Mouse (Mus musculus) MEL (cell line): ENCODE data around the gene Cnga1. TPM values are rescaled to one million over a fixed set of nuclear protein-coding genes. Genes with fewer than 3 reads are reported as not detected.

Experiments
- DNase-seq: peaks from one replicate; pipeline ENCODE4 v3.0.0; 2011; ENCODE audit warnings: low read depth, low spot score
- H3K27ac ChIP-seq: 2 replicates; pipeline ENCODE4 v1.5.1; 2012; ENCODE audit warnings: low read depth, mild to moderate bottlenecking, control low read depth, low read length, moderate library complexity; ENCODE audit not compliant: control insufficient read depth
- H3K27me3 ChIP-seq, 2 experiments: fragments of 150-350 bp in 1 of 2; sonication (generic) in 1 of 2; 2 replicates each; pipeline ENCODE4 v1.6.1; 2012; ENCODE audit warnings: low read length in 2 of 2, mild to moderate bottlenecking in 2 of 2, improper control_type of control experiment in 1 of 2, moderate library complexity in 1 of 2; ENCODE audit not compliant: insufficient read depth in 2 of 2, control insufficient read depth in 1 of 2
- H3K36me3 ChIP-seq, 2 experiments: 2 replicates each; pipeline ENCODE4 v1.6.1; 2012 to 2014; ENCODE audit warnings: low read length in 2 of 2, improper control_type of control experiment in 1 of 2, inconsistent platforms in 1 of 2, mild to moderate bottlenecking in 1 of 2; ENCODE audit not compliant: insufficient read depth in 2 of 2, control insufficient read depth in 1 of 2
- H3K4me1 ChIP-seq, 2 experiments: fragments of 150-350 bp in 1 of 2; sonication (generic) in 1 of 2; 2 replicates each; pipeline ENCODE4 v1.6.1; 2012; ENCODE audit warnings: low read length in 2 of 2, improper control_type of control experiment in 1 of 2, mild to moderate bottlenecking in 1 of 2; ENCODE audit not compliant: insufficient read depth in 2 of 2, control insufficient read depth in 1 of 2
- H3K4me3 ChIP-seq, 2 experiments: fragments of 150-350 bp in 1 of 2; sonication (generic) in 1 of 2; 2 replicates each; pipeline ENCODE4 v1.5.1; 2012; ENCODE audit warnings: low read depth in 2 of 2, low read length in 2 of 2, mild to moderate bottlenecking in 2 of 2, moderate library complexity in 2 of 2, control low read depth in 1 of 2, improper control_type of control experiment in 1 of 2; ENCODE audit not compliant: control insufficient read depth in 1 of 2, insufficient read depth in 1 of 2
- H3K79me2 ChIP-seq: 2 replicates; pipeline ENCODE4 v1.6.1; 2012; ENCODE audit warnings: mild to moderate bottlenecking, low read length, moderate library complexity; ENCODE audit not compliant: control insufficient read depth, poor library complexity, insufficient read depth
- H3K9ac ChIP-seq: 2 replicates; pipeline ENCODE4 v1.6.1; 2012; ENCODE audit warnings: low read depth, mild to moderate bottlenecking, control low read depth, low read length, moderate library complexity; ENCODE audit not compliant: control insufficient read depth, poor library complexity, severe bottlenecking
- H3K9me3 ChIP-seq: fragments of 150-350 bp; sonication (generic); replicated peaks from 2 replicates; pipeline ENCODE4 v1.6.1; 2012; ENCODE audit warnings: mild to moderate bottlenecking, low read length, improper control_type of control experiment, moderate library complexity; ENCODE audit not compliant: insufficient read depth
- CTCF ChIP-seq, 3 experiments: IDR thresholded peaks in 2 of 3; conservative IDR thresholded peaks in 1 of 3; 2 replicates each; pipeline ENCODE4 v1.5.1; 2011 to 2012; ENCODE audit warnings: low read length in 3 of 3, low read depth in 2 of 3, mild to moderate bottlenecking in 2 of 3, improper control_type of control experiment in 1 of 3, inconsistent platforms in 1 of 3, mixed read lengths in 1 of 3, moderate library complexity in 1 of 3; ENCODE audit not compliant: control insufficient read depth in 1 of 3, insufficient read depth in 1 of 3, poor library complexity in 1 of 3, severe bottlenecking in 1 of 3
- EP300 ChIP-seq, 2 experiments: IDR thresholded peaks; 2 replicates each; pipeline ENCODE4 v1.6.1; 2011; ENCODE audit warnings: improper control_type of control experiment in 2 of 2, low read length in 2 of 2, low read depth in 1 of 2, mild to moderate bottlenecking in 1 of 2
- ETS1 ChIP-seq: IDR thresholded peaks from 2 replicates; pipeline ENCODE4 v1.6.1; 2012; ENCODE audit warnings: low read depth, mild to moderate bottlenecking, inconsistent platforms, low read length, improper control_type of control experiment, moderate library complexity
- HCFC1 ChIP-seq: IDR thresholded peaks from 2 replicates; pipeline ENCODE4 v1.6.1; 2012; ENCODE audit warnings: low read depth, mild to moderate bottlenecking, inconsistent platforms, low read length, improper control_type of control experiment, moderate library complexity
- JUND ChIP-seq: IDR thresholded peaks from 2 replicates; pipeline ENCODE4 v1.6.1; 2011; ENCODE audit warnings: low read depth, mild to moderate bottlenecking, improper control_type of control experiment, low read length
- MAX ChIP-seq: IDR thresholded peaks from 2 replicates; pipeline ENCODE4 v1.6.1; 2011; ENCODE audit warnings: low read length, improper control_type of control experiment
- MAZ ChIP-seq: IDR thresholded peaks from 2 replicates; pipeline ENCODE4 v1.6.1; 2012; ENCODE audit warnings: low read depth, mild to moderate bottlenecking, inconsistent platforms, low read length, improper control_type of control experiment
- POLR2AphosphoS2 ChIP-seq: IDR thresholded peaks from 2 replicates; pipeline ENCODE4 v1.6.1; 2011; ENCODE audit warnings: low read length, improper control_type of control experiment
- RAD21 ChIP-seq: IDR thresholded peaks from 2 replicates; pipeline ENCODE4 v1.6.1; 2011; ENCODE audit warnings: mild to moderate bottlenecking, low read depth, low read length, improper control_type of control experiment
- SMC3 ChIP-seq: IDR thresholded peaks from 2 replicates; pipeline ENCODE4 v1.6.1; 2011; ENCODE audit warnings: low read depth, low read length, improper control_type of control experiment
- USF1 ChIP-seq: IDR thresholded peaks from 2 replicates; pipeline ENCODE4 v1.6.1; 2014; ENCODE audit warnings: low read depth, mild to moderate bottlenecking, inconsistent platforms, low read length, improper control_type of control experiment, moderate library complexity
- USF2 ChIP-seq, 2 experiments: IDR thresholded peaks; 2 replicates each; pipeline ENCODE4 v1.6.1; 2011 to 2012; ENCODE audit warnings: improper control_type of control experiment in 2 of 2, low read length in 2 of 2, borderline replicate concordance in 1 of 2, inconsistent platforms in 1 of 2, low read depth in 1 of 2, mild to moderate bottlenecking in 1 of 2; ENCODE audit not compliant: insufficient read depth in 1 of 2
- ZC3H11A ChIP-seq: IDR thresholded peaks from 2 replicates; pipeline ENCODE4 v1.6.1; 2012; ENCODE audit warnings: low read depth, mild to moderate bottlenecking, inconsistent platforms, low read length, improper control_type of control experiment
- ZMIZ1 ChIP-seq: IDR thresholded peaks from 2 replicates; pipeline ENCODE4 v1.6.1; 2012; ENCODE audit warnings: low read depth, mild to moderate bottlenecking, inconsistent platforms, low read length, improper control_type of control experiment, moderate library complexity
- ZNF384 ChIP-seq: IDR thresholded peaks from 2 replicates; pipeline ENCODE4 v1.6.1; 2012; ENCODE audit warnings: low read depth, mild to moderate bottlenecking, inconsistent platforms, low read length, improper control_type of control experiment
- polyA plus RNA-seq, 2 experiments: library from polyadenylated mRNA; stranded (reverse) in 1 of 2; unstranded in 1 of 2; fragments of >175 nt in 1 of 2; fragments of >200 nt in 1 of 2; gene quantifications; 2 replicates each; pipeline versions ENCODE4 v1.2.1 to v1.2.4; 2012; ENCODE audit warnings: low replicate concordance in 2 of 2, low read depth in 1 of 2; ENCODE audit not compliant: insufficient read length in 2 of 2, insufficient read depth in 1 of 2, missing spikeins in 1 of 2
- total RNA-seq: library from RNA; depleted of rRNA; stranded (reverse); fragments of 300-350 nt; gene quantifications from 2 replicates; pipeline ENCODE4 v1.2.3, GENCODE M21; 2012

Cnga1 gene
- total and polyA plus RNA-seq, 3 experiments = 0.04 TPM; not detected in 2

- Histone ChIP-seq H3K79me2 (no peaks in the 10 kb centered on the region), H3K27ac (no peak overlapping the region), H3K4me3 (no peak overlapping the region), H3K9me3 (no peaks in the 10 kb centered on the region), H3K9ac (no peak overlapping the region), H3K27me3 (peaks cover 1 to 10% of the 10 kb centered on the region in 2 experiments), H3K36me3 (no peaks in the 10 kb centered on the region), H3K4me1 (peaks cover 0 to 7% of the 10 kb centered on the region in 2 experiments; a peak in 1 of 4 replicates)
- TF ChIP-seq SMC3 (peak; percentile 80), ZC3H11A (peak; percentile 46), RAD21 (peak; percentile 54), CTCF (IDR thresholded peaks at IDR 0.05 in 2 of 3, conservative IDR thresholded peaks at IDR 0.05 in 1 of 3; ENCODE audit: control insufficient read depth in 1 of 3, insufficient read depth in 1 of 3, low read depth in 2 of 3, low read length in 3 of 3, poor library complexity in 1 of 3, severe bottlenecking in 1 of 3) (peak; percentile 62 to 96 (median 73)), MAZ (no peak), ZNF384 (no peak)
- peak; percentile 82 for DNase-seq
Observed at GRCm38 (mm10) chr5:72665281-72665680, 21.2 kb upstream of the Cnga1 start.

- TF ChIP-seq USF2 (IDR thresholded peaks at IDR 0.05; ENCODE audit: borderline replicate concordance in 1 of 2, insufficient read depth in 1 of 2, low read depth in 1 of 2, low read length in 2 of 2) = no peak
- no peak for TF ChIP-seq MAZ
Observed at GRCm38 (mm10) chr5:72664854-72665253, 20.8 kb upstream of the Cnga1 start.

GRCm38 (mm10) chr5:72664126-72664525, 20.1 kb upstream of the Cnga1 start:
- H3K9ac ChIP-seq = no peak overlapping the region
- no peaks in the 10 kb centered on the region for H3K9me3 ChIP-seq
- no peak overlapping the region for H3K4me3 ChIP-seq
- DNase-seq = no peak
- no peaks in the 10 kb centered on the region for H3K79me2 ChIP-seq
- TF ChIP-seq POLR2AphosphoS2 = no peak
- no peak for TF ChIP-seq ETS1
- no peak for TF ChIP-seq SMC3
- no peak for TF ChIP-seq USF2 (IDR thresholded peaks at IDR 0.05; ENCODE audit: borderline replicate concordance in 1 of 2, insufficient read depth in 1 of 2, low read depth in 1 of 2, low read length in 2 of 2)
- TF ChIP-seq ZNF384 = no peak
- TF ChIP-seq HCFC1 = no peak
- TF ChIP-seq USF1 = no peak
- TF ChIP-seq MAX = no peak
- TF ChIP-seq EP300 (IDR thresholded peaks at IDR 0.05; ENCODE audit: low read depth in 1 of 2, low read length in 2 of 2) = no peak
- no peak for TF ChIP-seq ZC3H11A
- no peak for TF ChIP-seq ZMIZ1
- TF ChIP-seq JUND = no peak
- H3K4me1 ChIP-seq = peaks cover 0 to 7% of the 10 kb centered on the region in 2 experiments; a peak in 1 of 4 replicates
- no peak overlapping the region for H3K27ac ChIP-seq
- H3K27me3 ChIP-seq = peaks cover 0 to 7% of the 10 kb centered on the region in 2 experiments; a peak in 1 of 4 replicates
- H3K36me3 ChIP-seq = no peaks in the 10 kb centered on the region

More at GRCm38 (mm10) chr5:72664854-72665253, 20.8 kb upstream of the Cnga1 start:
- H3K9me3 ChIP-seq = no peaks in the 10 kb centered on the region
- peaks cover 0 to 6% of the 10 kb centered on the region in 2 experiments; a peak in 2 of 4 replicates for H3K27me3 ChIP-seq
- H3K27ac ChIP-seq = no peak overlapping the region
- DNase-seq = no peak
- peaks cover 0 to 7% of the 10 kb centered on the region in 2 experiments; a peak in 1 of 4 replicates for H3K4me1 ChIP-seq
- H3K4me3 ChIP-seq = no peak overlapping the region
- no peak overlapping the region for H3K9ac ChIP-seq
- H3K79me2 ChIP-seq = no peaks in the 10 kb centered on the region
- no peaks in the 10 kb centered on the region for H3K36me3 ChIP-seq
